28 mouse cellular contexts compared by ENCODE assay signal in genomic region chr3:41572968-41573367, GRCm38 (mm10).
"Had no signal": no experiment of that assay in that cellular context is flagged by ENCODE, and none has a peak within 500 bp of the region (broad histone marks: within the 10 kb centered on the region; RNA-seq: fewer than 3 reads in every experiment).

No protein-coding gene starts in this region.

- H3K4me3 ChIP-seq: embryonic facial prominence, embryonic 10.5 days; embryonic facial prominence, embryonic 12.5 days; embryonic facial prominence, embryonic 13.5 days; embryonic facial prominence, embryonic 15.5 days; erythroblast, embryonic 14.5 days; forebrain, embryonic 10.5 days; forebrain, embryonic 12.5 days; forebrain, embryonic 13.5 days; forebrain, embryonic 15.5 days; gastrocnemius, adult 2 months; heart, adult 2 months; heart, embryonic 10.5 days had no signal

- H3K27ac ChIP-seq: embryonic facial prominence, embryonic 10.5 days; embryonic facial prominence, embryonic 12.5 days; embryonic facial prominence, embryonic 13.5 days; embryonic facial prominence, embryonic 15.5 days; forebrain, embryonic 10.5 days; forebrain, embryonic 12.5 days; forebrain, embryonic 13.5 days; forebrain, embryonic 15.5 days; heart, embryonic 10.5 days had no signal

- H3K9me3 ChIP-seq: embryonic facial prominence, embryonic 10.5 days; embryonic facial prominence, embryonic 12.5 days; embryonic facial prominence, embryonic 13.5 days; embryonic facial prominence, embryonic 15.5 days; forebrain, embryonic 10.5 days; forebrain, embryonic 12.5 days; forebrain, embryonic 13.5 days; forebrain, embryonic 15.5 days; heart, embryonic 10.5 days had no signal

- H3K4me1 ChIP-seq: embryonic facial prominence, embryonic 15.5 days had no signal

- ATAC-seq: forebrain, embryonic 13.5 days; forebrain, embryonic 14.5 days; forebrain, embryonic 15.5 days; forebrain, embryonic 16.5 days; forebrain, postnatal 0 days had no signal

- DNase-seq: cerebellum, adult 2 months; cerebellum, adult 8-10 months; cerebellum, adult 9-11 months; cerebellum, postnatal 10 days; cerebellum, postnatal 14 days; cerebellum, postnatal 25 days; cerebellum, postnatal 36 days; embryo, embryonic 11 days; forebrain, postnatal 0 days; gastrocnemius, adult 2 months; gastrocnemius, postnatal 10 days; gastrocnemius, postnatal 14 days; gastrocnemius, postnatal 25 days; gastrocnemius, postnatal 36 days; heart, adult 11 months; heart, adult 2 months had no signal

- H3K36me3 ChIP-seq: embryonic facial prominence, embryonic 10.5 days; embryonic facial prominence, embryonic 12.5 days; embryonic facial prominence, embryonic 13.5 days; embryonic facial prominence, embryonic 15.5 days; forebrain, embryonic 10.5 days; forebrain, embryonic 12.5 days; forebrain, embryonic 15.5 days; heart, embryonic 10.5 days had no signal

- H3K27me3 ChIP-seq: embryonic facial prominence, embryonic 12.5 days; embryonic facial prominence, embryonic 15.5 days; forebrain, embryonic 12.5 days; forebrain, embryonic 13.5 days; forebrain, embryonic 15.5 days had no signal

- H3K9ac ChIP-seq: embryonic facial prominence, embryonic 12.5 days; embryonic facial prominence, embryonic 13.5 days; embryonic facial prominence, embryonic 15.5 days; forebrain, embryonic 12.5 days; forebrain, embryonic 13.5 days; forebrain, embryonic 15.5 days; forebrain, postnatal 0 days had no signal

- H3K4me2 ChIP-seq: embryonic facial prominence, embryonic 12.5 days; embryonic facial prominence, embryonic 13.5 days; embryonic facial prominence, embryonic 15.5 days; forebrain, embryonic 12.5 days; forebrain, embryonic 13.5 days; forebrain, embryonic 15.5 days had no signal
